Mouse (Mus musculus): ENCODE data around the gene Ola1.

GRCm38 (mm10) chr2:73231081-73231480 lies 12.4 kb upstream of the Ola1 start:
- TF ChIP-seq POLR2A (IDR thresholded peaks at IDR 0.05; ENCODE audit: borderline replicate concordance, extremely low read depth, low read depth, low read length), result no peak
- TF ChIP-seq CTCF (IDR thresholded peaks at IDR 0.05; ENCODE audit: insufficient read depth, low read length), result no peak
